Comparison of ENCODE assay signal across 15 mouse cellular contexts in genomic region chr2:139207649-139208048, GRCm38 (mm10).
"Had no signal": no experiment of that assay in that cellular context is flagged by ENCODE, and none has a peak within 500 bp of the region (broad histone marks: within the 10 kb centered on the region; RNA-seq: fewer than 3 reads in every experiment).

No protein-coding gene starts in this region.

- H3K4me1 ChIP-seq: kidney, embryonic 15.5 days; midbrain, embryonic 13.5 days; neural tube, embryonic 12.5 days; stomach, embryonic 15.5 days had no signal

- H3K9me3 ChIP-seq: kidney, embryonic 15.5 days; limb, embryonic 13.5 days; midbrain, embryonic 13.5 days; neural tube, embryonic 12.5 days; stomach, embryonic 15.5 days had no signal

- H3K9ac ChIP-seq: kidney, embryonic 15.5 days; limb, embryonic 13.5 days; liver, embryonic 14.5 days; midbrain, embryonic 13.5 days; neural tube, embryonic 12.5 days; stomach, embryonic 15.5 days had no signal

- H3K27me3 ChIP-seq: kidney, embryonic 15.5 days; limb, embryonic 13.5 days; midbrain, embryonic 13.5 days; neural tube, embryonic 12.5 days; stomach, embryonic 15.5 days had no signal

- H3K4me3 ChIP-seq: kidney, embryonic 15.5 days; limb, embryonic 13.5 days; midbrain, embryonic 13.5 days; neural tube, embryonic 12.5 days; stomach, embryonic 15.5 days had no signal

- H3K27ac ChIP-seq: kidney, embryonic 15.5 days; limb, embryonic 13.5 days; liver, embryonic 14.5 days; midbrain, embryonic 13.5 days; neural tube, embryonic 12.5 days; stomach, embryonic 15.5 days had no signal

- H3K36me3 ChIP-seq: kidney, embryonic 15.5 days; limb, embryonic 13.5 days; midbrain, embryonic 13.5 days; neural tube, embryonic 12.5 days; stomach, embryonic 15.5 days had no signal

- DNase-seq: kidney, adult 2 months; kidney, postnatal 14 days; layer of hippocampus, postnatal 36 days; left cerebral cortex, postnatal 4 days; lung, adult 2 months; lung, postnatal 36 days; right cerebral cortex, postnatal 14 days; thymus, postnatal 36 days had no signal

- H3K4me2 ChIP-seq: kidney, embryonic 15.5 days; limb, embryonic 13.5 days; midbrain, embryonic 13.5 days; neural tube, embryonic 12.5 days; stomach, embryonic 15.5 days had no signal

- ATAC-seq: lung, postnatal 0 days; midbrain, embryonic 13.5 days had no signal
